Mouse (Mus musculus): ENCODE data around the gene Ldlrad3. TPM values are rescaled to one million over a fixed set of nuclear protein-coding genes. Genes with fewer than 3 reads are reported as not detected.

The Ldlrad3 gene
- polyA plus RNA-seq, 1 experiment from 2014 or later, result 18.1 TPM

- Histone ChIP-seq H3K4me3 (ENCODE audit: low read depth, low read length) (no peak overlapping the region), H3K27ac (ENCODE audit: low read depth, low read length) (0 out of 2 replicates have a peak overlapping the region, but pooled peaks have one; percentile 27), H3K4me2 (ENCODE audit: low read length) (no peak overlapping the region), H3K9me3 (replicated peaks; ENCODE audit: control insufficient read depth, low read length) (no peaks in the 10 kb centered on the region), H3K4me1 (ENCODE audit: control insufficient read depth, insufficient read depth, low read length) (peaks cover 34% of the 10 kb centered on the region), H3K27me3 (replicated peaks; ENCODE audit: control insufficient read depth, insufficient read depth, low read length) (no peaks in the 10 kb centered on the region), H3K36me3 (ENCODE audit: control insufficient read depth, insufficient read depth, low read length) (no peaks in the 10 kb centered on the region), H3K9ac (ENCODE audit: low read length) (no peak overlapping the region)
- DNase-seq (ENCODE audit: low spot score), result no peak
- 57% methylated on average over 15 of the region's 15 CpGs for WGBS
- no peak for ATAC-seq
Measured at GRCm38 (mm10) chr2:102118988-102119460, 67.2 kb downstream of the Ldlrad3 start.

- WGBS, result 33% methylated on average over 6 of the region's 6 CpGs
Measured at GRCm38 (mm10) chr2:102117402-102117760, 68.8 kb downstream of the Ldlrad3 start.

GRCm38 (mm10) chr2:102116521-102117401 lies 69.4 kb downstream of the Ldlrad3 start:
- no peak overlapping the region; the same call in 1 of the 2 replicates for H3K27ac ChIP-seq (ENCODE audit: low read depth, low read length)
- DNase-seq (ENCODE audit: low spot score), result no peak
- no peaks in the 10 kb centered on the region for H3K36me3 ChIP-seq (ENCODE audit: control insufficient read depth, insufficient read depth, low read length)
- peaks cover 32% of the 10 kb centered on the region for H3K4me1 ChIP-seq (ENCODE audit: control insufficient read depth, insufficient read depth, low read length)
- no peaks in the 10 kb centered on the region for H3K9me3 ChIP-seq (replicated peaks; ENCODE audit: control insufficient read depth, low read length)
- H3K4me2 ChIP-seq (ENCODE audit: low read length), result no peak overlapping the region
- no peak overlapping the region for H3K4me3 ChIP-seq (ENCODE audit: low read depth, low read length)
- WGBS, result 49% methylated on average over 9 of the region's 9 CpGs
- ATAC-seq, result no peak
- H3K9ac ChIP-seq (ENCODE audit: low read length), result no peak overlapping the region
- H3K27me3 ChIP-seq (replicated peaks; ENCODE audit: control insufficient read depth, insufficient read depth, low read length), result no peaks in the 10 kb centered on the region

More at GRCm38 (mm10) chr2:102117402-102117760, 68.8 kb downstream of the Ldlrad3 start:
- no peak for DNase-seq (ENCODE audit: low spot score)
- Histone ChIP-seq H3K27ac (ENCODE audit: low read depth, low read length) (no peak overlapping the region; the same call in 1 of the 2 replicates), H3K4me2 (ENCODE audit: low read length) (no peak overlapping the region), H3K9me3 (replicated peaks; ENCODE audit: control insufficient read depth, low read length) (no peaks in the 10 kb centered on the region), H3K9ac (ENCODE audit: low read length) (no peak overlapping the region), H3K36me3 (ENCODE audit: control insufficient read depth, insufficient read depth, low read length) (no peaks in the 10 kb centered on the region), H3K4me1 (ENCODE audit: control insufficient read depth, insufficient read depth, low read length) (peaks cover 34% of the 10 kb centered on the region), H3K27me3 (replicated peaks; ENCODE audit: control insufficient read depth, insufficient read depth, low read length) (no peaks in the 10 kb centered on the region), H3K4me3 (ENCODE audit: low read depth, low read length) (no peak overlapping the region)
- peak; percentile 19; the same call in 1 of the 2 replicates for ATAC-seq

GRCm38 (mm10) chr2:102113801-102114200 lies 72.4 kb downstream of the Ldlrad3 start:
- ATAC-seq (no peak), DNase-seq (ENCODE audit: low spot score) (no peak)
- 97% methylated on average over 3 of the region's 3 CpGs for WGBS
- no peak overlapping the region for H3K27ac ChIP-seq (ENCODE audit: low read depth, low read length)
- peaks cover 18% of the 10 kb centered on the region for H3K4me1 ChIP-seq (ENCODE audit: control insufficient read depth, insufficient read depth, low read length)
- H3K9me3 ChIP-seq (replicated peaks; ENCODE audit: control insufficient read depth, low read length), result no peaks in the 10 kb centered on the region
- no peak overlapping the region for H3K9ac ChIP-seq (ENCODE audit: low read length)
- 0 out of 2 replicates have a peak, but pooled peaks cover 9% of the 10 kb centered on the region for H3K36me3 ChIP-seq (ENCODE audit: control insufficient read depth, insufficient read depth, low read length)
- H3K4me2 ChIP-seq (ENCODE audit: low read length), result no peak overlapping the region
- no peaks in the 10 kb centered on the region for H3K27me3 ChIP-seq (replicated peaks; ENCODE audit: control insufficient read depth, insufficient read depth, low read length)
- no peak overlapping the region for H3K4me3 ChIP-seq (ENCODE audit: low read depth, low read length)

GRCm38 (mm10) chr2:102113323-102113722 lies 72.9 kb downstream of the Ldlrad3 start:
- WGBS, result 77% methylated on average over 12 of the region's 12 CpGs
- Histone ChIP-seq H3K36me3 (ENCODE audit: control insufficient read depth, insufficient read depth, low read length) (0 out of 2 replicates have a peak, but pooled peaks cover 9% of the 10 kb centered on the region), H3K27ac (ENCODE audit: low read depth, low read length) (no peak overlapping the region), H3K27me3 (replicated peaks; ENCODE audit: control insufficient read depth, insufficient read depth, low read length) (no peaks in the 10 kb centered on the region), H3K9me3 (replicated peaks; ENCODE audit: control insufficient read depth, low read length) (no peaks in the 10 kb centered on the region), H3K4me2 (ENCODE audit: low read length) (no peak overlapping the region), H3K9ac (ENCODE audit: low read length) (no peak overlapping the region), H3K4me1 (ENCODE audit: control insufficient read depth, insufficient read depth, low read length) (peaks cover 18% of the 10 kb centered on the region), H3K4me3 (ENCODE audit: low read depth, low read length) (no peak overlapping the region)
- DNase-seq (ENCODE audit: low spot score), result no peak
- no peak for ATAC-seq

GRCm38 (mm10) chr2:102111906-102112499 lies 74.2 kb downstream of the Ldlrad3 start:
- 66% methylated on average over 13 of the region's 13 CpGs for WGBS
- Histone ChIP-seq H3K9me3 (replicated peaks; ENCODE audit: control insufficient read depth, low read length) (no peaks in the 10 kb centered on the region), H3K4me2 (ENCODE audit: low read length) (no peak overlapping the region), H3K27me3 (replicated peaks; ENCODE audit: control insufficient read depth, insufficient read depth, low read length) (no peaks in the 10 kb centered on the region), H3K4me3 (ENCODE audit: low read depth, low read length) (no peak overlapping the region), H3K4me1 (ENCODE audit: control insufficient read depth, insufficient read depth, low read length) (peaks cover 9% of the 10 kb centered on the region), H3K36me3 (ENCODE audit: control insufficient read depth, insufficient read depth, low read length) (0 out of 2 replicates have a peak, but pooled peaks cover 9% of the 10 kb centered on the region), H3K27ac (ENCODE audit: low read depth, low read length) (no peak overlapping the region), H3K9ac (ENCODE audit: low read length) (no peak overlapping the region)
- DNase-seq (ENCODE audit: low spot score) (no peak), ATAC-seq (no peak)

GRCm38 (mm10) chr2:102110306-102110705 lies 75.9 kb downstream of the Ldlrad3 start:
- DNase-seq (ENCODE audit: low spot score) (no peak), ATAC-seq (no peak)
- peaks cover 2% of the 10 kb centered on the region; the same call in 1 of the 2 replicates for H3K4me1 ChIP-seq (ENCODE audit: control insufficient read depth, insufficient read depth, low read length)
- no peaks in the 10 kb centered on the region for H3K27me3 ChIP-seq (replicated peaks; ENCODE audit: control insufficient read depth, insufficient read depth, low read length)
- H3K27ac ChIP-seq (ENCODE audit: low read depth, low read length), result no peak overlapping the region
- WGBS, result 98% methylated on average over 2 of the region's 2 CpGs
- no peaks in the 10 kb centered on the region for H3K9me3 ChIP-seq (replicated peaks; ENCODE audit: control insufficient read depth, low read length)
- no peak overlapping the region for H3K4me3 ChIP-seq (ENCODE audit: low read depth, low read length)
- H3K9ac ChIP-seq (ENCODE audit: low read length), result no peak overlapping the region
- H3K4me2 ChIP-seq (ENCODE audit: low read length), result no peak overlapping the region
- 0 out of 2 replicates have a peak, but pooled peaks cover 9% of the 10 kb centered on the region for H3K36me3 ChIP-seq (ENCODE audit: control insufficient read depth, insufficient read depth, low read length)

GRCm38 (mm10) chr2:102107280-102107679 lies 78.9 kb downstream of the Ldlrad3 start:
- H3K9me3 ChIP-seq (replicated peaks; ENCODE audit: control insufficient read depth, low read length), result no peaks in the 10 kb centered on the region
- DNase-seq (ENCODE audit: low spot score), result peak; percentile 83

More at GRCm38 (mm10) chr2:102107280-102107679, 78.9 kb downstream of the Ldlrad3 start:
- Histone ChIP-seq H3K4me3 (ENCODE audit: low read depth, low read length) (no peak overlapping the region), H3K4me2 (ENCODE audit: low read length) (no peak overlapping the region), H3K27me3 (replicated peaks; ENCODE audit: control insufficient read depth, insufficient read depth, low read length) (no peaks in the 10 kb centered on the region), H3K27ac (ENCODE audit: low read depth, low read length) (no peak overlapping the region), H3K9ac (ENCODE audit: low read length) (no peak overlapping the region), H3K36me3 (ENCODE audit: control insufficient read depth, insufficient read depth, low read length) (0 out of 2 replicates have a peak, but pooled peaks cover 9% of the 10 kb centered on the region), H3K4me1 (ENCODE audit: control insufficient read depth, insufficient read depth, low read length) (peaks cover 2% of the 10 kb centered on the region; the same call in 1 of the 2 replicates)
- WGBS, result 59% methylated on average over 6 of the region's 6 CpGs
- ATAC-seq, result peak; percentile 44; the same call in 1 of the 2 replicates
